Mouse (Mus musculus): Measurements from ENCODE around the gene Mast4. TPM values are rescaled to one million over a fixed set of nuclear protein-coding genes. Genes with fewer than 3 reads are reported as not detected.

Gene Mast4
- polyA plus RNA-seq, 1 experiment from 2014 or later, result 18.9 TPM

DNA sequence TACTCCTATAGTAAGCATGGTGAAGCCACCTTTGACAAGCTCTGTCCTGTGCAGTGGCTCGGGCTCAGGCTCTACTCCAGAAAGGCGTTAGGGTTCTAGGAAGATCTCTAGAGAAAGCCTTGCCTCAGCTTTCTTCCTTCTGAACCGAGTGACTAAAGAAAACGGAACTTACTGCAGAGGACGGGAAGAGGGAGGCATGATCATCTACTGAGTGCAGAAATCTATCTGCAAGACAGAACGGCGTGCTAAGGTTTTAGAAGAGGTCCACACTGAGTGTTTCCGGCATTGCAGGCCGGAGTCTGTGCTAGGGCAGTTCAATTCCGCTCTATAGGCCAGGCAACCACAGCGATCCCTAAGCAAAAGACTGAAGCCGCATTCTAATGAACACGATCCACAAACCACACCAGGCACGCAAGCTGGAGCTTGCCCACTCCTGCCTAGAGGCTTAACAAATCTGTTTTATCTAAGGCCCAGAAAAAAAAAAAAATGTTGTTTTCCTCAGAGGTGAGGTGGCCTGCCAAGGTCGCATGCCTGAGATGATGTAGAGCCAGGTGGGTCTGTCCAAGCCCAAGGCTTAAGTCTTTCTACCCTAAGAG, 445.3 kb downstream of the Mast4 start:
- H3K4me2 ChIP-seq (ENCODE audit: low read depth, severe bottlenecking), result no peak overlapping the region
- WGBS, result 84% methylated on average over 15 of the region's 15 CpGs

DNA sequence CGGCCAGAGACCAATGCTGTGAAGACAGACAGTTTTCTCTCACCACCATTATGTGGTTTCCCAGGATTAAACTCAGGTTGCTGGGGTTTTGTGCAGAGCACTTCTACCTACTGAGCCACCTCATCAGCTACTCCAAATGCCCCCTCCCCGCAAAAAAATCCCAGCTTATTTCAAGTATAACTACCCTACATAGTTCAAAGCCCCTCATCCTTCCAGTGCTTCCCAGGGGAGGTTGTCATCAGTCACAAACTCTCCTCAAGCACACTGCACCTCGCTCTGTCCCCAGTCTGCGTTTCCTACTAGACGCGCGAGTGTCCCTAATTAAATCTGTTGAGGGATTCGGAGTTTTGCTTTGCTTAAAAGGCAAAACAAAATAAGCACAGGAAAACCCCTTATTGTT, 446.1 kb downstream of the Mast4 start:
- Histone ChIP-seq H3K9ac (ENCODE audit: low read length) (no peak overlapping the region), H3K4me1 (ENCODE audit: control insufficient read depth, insufficient read depth, low read length) (no peaks in the 10 kb centered on the region), H3K27me3 (ENCODE audit: control insufficient read depth, insufficient read depth, low read length) (no peaks in the 10 kb centered on the region), H3K27ac (replicated peaks; ENCODE audit: low read depth, low read length) (no peak overlapping the region), H3K4me3 (ENCODE audit: low read depth, low read length) (no peak overlapping the region), H3K4me2 (ENCODE audit: low read depth, severe bottlenecking) (no peak overlapping the region), H3K36me3 (ENCODE audit: control insufficient read depth, insufficient read depth, low read length) (no peaks in the 10 kb centered on the region), H3K9me3 (ENCODE audit: control insufficient read depth, low read length) (no peaks in the 10 kb centered on the region)
- WGBS, result 85% methylated on average over 8 of the region's 8 CpGs
- DNase-seq (ENCODE audit: low spot score), result no peak
- ATAC-seq (ENCODE audit: insufficient number of reproducible peaks, low FRiP score, low TSS enrichment, low read depth), result no peak

More for the DNA sequence above, 445.3 kb downstream of the Mast4 start:
- Histone ChIP-seq H3K27ac (replicated peaks; ENCODE audit: low read depth, low read length) (no peak overlapping the region), H3K4me1 (ENCODE audit: control insufficient read depth, insufficient read depth, low read length) (0 out of 2 replicates have a peak, but pooled peaks cover 2% of the 10 kb centered on the region), H3K9me3 (ENCODE audit: control insufficient read depth, low read length) (no peaks in the 10 kb centered on the region), H3K27me3 (ENCODE audit: control insufficient read depth, insufficient read depth, low read length) (no peaks in the 10 kb centered on the region), H3K9ac (ENCODE audit: low read length) (no peak overlapping the region), H3K4me3 (ENCODE audit: low read depth, low read length) (no peak overlapping the region), H3K36me3 (ENCODE audit: control insufficient read depth, insufficient read depth, low read length) (no peaks in the 10 kb centered on the region)
- ATAC-seq (ENCODE audit: insufficient number of reproducible peaks, low FRiP score, low TSS enrichment, low read depth), result no peak
- DNase-seq (ENCODE audit: low spot score), result no peak

DNA sequence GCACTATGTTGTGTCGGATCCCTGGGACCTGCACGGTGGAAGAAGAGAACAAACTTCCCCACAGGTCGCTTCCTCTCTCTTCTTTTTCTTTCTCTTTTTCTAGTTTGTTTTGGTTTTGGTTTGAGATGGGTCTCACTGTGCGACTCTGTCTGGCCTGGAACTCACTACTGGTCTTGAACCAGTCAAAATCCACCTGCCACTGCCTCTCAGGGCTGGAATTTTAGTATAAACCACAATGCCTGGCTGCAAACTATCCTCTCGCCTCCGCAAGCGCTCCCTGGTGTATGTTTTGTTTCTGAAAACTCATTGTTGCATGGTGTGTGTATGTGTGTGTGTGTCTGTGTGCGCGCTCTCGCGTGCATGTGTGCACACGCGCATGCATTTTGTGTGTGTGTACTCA, 446.8 kb downstream of the Mast4 start:
- Histone ChIP-seq H3K4me2 (ENCODE audit: low read depth, severe bottlenecking) (no peak overlapping the region), H3K27me3 (ENCODE audit: control insufficient read depth, insufficient read depth, low read length) (no peaks in the 10 kb centered on the region), H3K4me3 (ENCODE audit: low read depth, low read length) (no peak overlapping the region), H3K36me3 (ENCODE audit: control insufficient read depth, insufficient read depth, low read length) (no peaks in the 10 kb centered on the region), H3K9ac (ENCODE audit: low read length) (no peak overlapping the region), H3K4me1 (ENCODE audit: control insufficient read depth, insufficient read depth, low read length) (no peaks in the 10 kb centered on the region), H3K9me3 (ENCODE audit: control insufficient read depth, low read length) (no peaks in the 10 kb centered on the region), H3K27ac (replicated peaks; ENCODE audit: low read depth, low read length) (no peak overlapping the region)
- DNase-seq (ENCODE audit: low spot score) (no peak), ATAC-seq (ENCODE audit: insufficient number of reproducible peaks, low FRiP score, low TSS enrichment, low read depth) (no peak)
- WGBS, result 95% methylated on average over 13 of the region's 13 CpGs

- ATAC-seq (ENCODE audit: insufficient number of reproducible peaks, low FRiP score, low TSS enrichment, low read depth) (no peak), DNase-seq (ENCODE audit: low spot score) (no peak)
- Histone ChIP-seq H3K4me1 (ENCODE audit: control insufficient read depth, insufficient read depth, low read length) (no peaks in the 10 kb centered on the region), H3K9me3 (ENCODE audit: control insufficient read depth, low read length) (no peaks in the 10 kb centered on the region), H3K36me3 (ENCODE audit: control insufficient read depth, insufficient read depth, low read length) (no peaks in the 10 kb centered on the region), H3K27me3 (ENCODE audit: control insufficient read depth, insufficient read depth, low read length) (no peaks in the 10 kb centered on the region), H3K4me3 (ENCODE audit: low read depth, low read length) (no peak overlapping the region), H3K9ac (ENCODE audit: low read length) (no peak overlapping the region), H3K4me2 (ENCODE audit: low read depth, severe bottlenecking) (no peak overlapping the region), H3K27ac (replicated peaks; ENCODE audit: low read depth, low read length) (no peak overlapping the region)
- 87% methylated on average over 8 of the region's 8 CpGs for WGBS
These were observed 447.5 kb downstream of the Mast4 start for GRCm38 (mm10) chr13:102886788-102887187.

GRCm38 (mm10) chr13:102886147-102886546, 448.1 kb downstream of the Mast4 start:
- no peak overlapping the region for H3K4me2 ChIP-seq (ENCODE audit: low read depth, severe bottlenecking)
- WGBS, result 90% methylated on average over 4 of the region's 4 CpGs
- DNase-seq (ENCODE audit: low spot score), result no peak
- H3K9me3 ChIP-seq (ENCODE audit: control insufficient read depth, low read length), result no peaks in the 10 kb centered on the region
- H3K36me3 ChIP-seq (ENCODE audit: control insufficient read depth, insufficient read depth, low read length), result no peaks in the 10 kb centered on the region
- no peaks in the 10 kb centered on the region for H3K4me1 ChIP-seq (ENCODE audit: control insufficient read depth, insufficient read depth, low read length)
- no peaks in the 10 kb centered on the region for H3K27me3 ChIP-seq (ENCODE audit: control insufficient read depth, insufficient read depth, low read length)
- H3K4me3 ChIP-seq (ENCODE audit: low read depth, low read length), result no peak overlapping the region
- H3K9ac ChIP-seq (ENCODE audit: low read length), result no peak overlapping the region
- no peak overlapping the region for H3K27ac ChIP-seq (replicated peaks; ENCODE audit: low read depth, low read length)
- no peak for ATAC-seq (ENCODE audit: insufficient number of reproducible peaks, low FRiP score, low TSS enrichment, low read depth)

DNA sequence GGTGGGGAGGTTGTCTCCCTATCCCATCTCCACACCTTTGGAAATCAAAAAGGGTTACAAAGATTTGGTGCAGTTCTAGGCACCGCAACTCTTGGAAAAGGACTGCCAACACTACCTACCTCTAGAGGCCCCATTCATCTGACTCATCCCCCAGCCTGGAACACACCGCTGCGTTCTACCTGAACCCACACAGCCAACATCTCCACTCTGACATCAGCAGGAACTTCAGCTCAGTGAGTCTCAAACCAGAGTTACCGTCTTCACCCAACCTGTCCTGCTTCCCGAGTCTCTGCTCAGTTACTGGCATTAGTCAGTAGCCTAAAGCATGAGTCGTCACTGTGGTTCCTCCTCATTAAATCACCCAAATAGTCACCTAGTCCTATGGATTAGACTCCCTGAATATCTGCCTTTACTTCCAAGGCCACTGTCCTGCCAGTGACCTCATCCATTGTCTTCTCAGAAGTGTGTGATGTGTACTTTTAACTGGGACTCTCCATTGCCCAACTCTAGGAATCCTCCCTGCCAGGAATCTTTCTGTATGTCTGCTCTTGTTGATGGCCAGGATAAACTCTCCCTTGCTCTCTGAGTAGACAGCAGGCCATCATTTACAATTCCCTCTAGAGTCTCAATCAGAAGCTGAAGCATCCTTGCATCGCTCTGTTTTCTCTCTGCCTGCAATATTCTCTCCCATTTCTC, 453.8 kb downstream of the Mast4 start:
- WGBS, result 86% methylated on average over 7 of the region's 7 CpGs
- Histone ChIP-seq H3K4me2 (ENCODE audit: low read depth, severe bottlenecking) (no peak overlapping the region), H3K4me3 (ENCODE audit: low read depth, low read length) (no peak overlapping the region), H3K9me3 (ENCODE audit: control insufficient read depth, low read length) (no peaks in the 10 kb centered on the region), H3K4me1 (ENCODE audit: control insufficient read depth, insufficient read depth, low read length) (no peaks in the 10 kb centered on the region), H3K27ac (replicated peaks; ENCODE audit: low read depth, low read length) (no peak overlapping the region), H3K27me3 (ENCODE audit: control insufficient read depth, insufficient read depth, low read length) (no peaks in the 10 kb centered on the region), H3K36me3 (ENCODE audit: control insufficient read depth, insufficient read depth, low read length) (no peaks in the 10 kb centered on the region), H3K9ac (ENCODE audit: low read length) (no peak overlapping the region)
- DNase-seq (ENCODE audit: low spot score) (no peak), ATAC-seq (ENCODE audit: insufficient number of reproducible peaks, low FRiP score, low TSS enrichment, low read depth) (no peak)

- no peaks in the 10 kb centered on the region for H3K27me3 ChIP-seq (ENCODE audit: control insufficient read depth, insufficient read depth, low read length)
- no peaks in the 10 kb centered on the region for H3K36me3 ChIP-seq (ENCODE audit: control insufficient read depth, insufficient read depth, low read length)
- no peak overlapping the region for H3K4me3 ChIP-seq (ENCODE audit: low read depth, low read length)
- no peak overlapping the region for H3K27ac ChIP-seq (replicated peaks; ENCODE audit: low read depth, low read length)
- WGBS, result 38% methylated on average over 6 of the region's 6 CpGs
- H3K9me3 ChIP-seq (ENCODE audit: control insufficient read depth, low read length), result no peaks in the 10 kb centered on the region
- no peak for ATAC-seq (ENCODE audit: insufficient number of reproducible peaks, low FRiP score, low TSS enrichment, low read depth)
- no peaks in the 10 kb centered on the region for H3K4me1 ChIP-seq (ENCODE audit: control insufficient read depth, insufficient read depth, low read length)
- no peak for DNase-seq (ENCODE audit: low spot score)
- H3K4me2 ChIP-seq (ENCODE audit: low read depth, severe bottlenecking), result no peak overlapping the region
- H3K9ac ChIP-seq (ENCODE audit: low read length), result no peak overlapping the region
These were observed 455.7 kb downstream of the Mast4 start for GRCm38 (mm10) chr13:102878631-102879030.

- no peak for ATAC-seq (ENCODE audit: insufficient number of reproducible peaks, low FRiP score, low TSS enrichment, low read depth)
- Histone ChIP-seq H3K4me1 (ENCODE audit: control insufficient read depth, insufficient read depth, low read length) (no peaks in the 10 kb centered on the region), H3K4me2 (ENCODE audit: low read depth, severe bottlenecking) (no peak overlapping the region)
These were observed 456.5 kb downstream of the Mast4 start for GRCm38 (mm10) chr13:102877766-102878325.

More at GRCm38 (mm10) chr13:102877766-102878325, 456.5 kb downstream of the Mast4 start:
- H3K27me3 ChIP-seq (ENCODE audit: control insufficient read depth, insufficient read depth, low read length), result no peaks in the 10 kb centered on the region
- H3K36me3 ChIP-seq (ENCODE audit: control insufficient read depth, insufficient read depth, low read length), result no peaks in the 10 kb centered on the region
- H3K27ac ChIP-seq (replicated peaks; ENCODE audit: low read depth, low read length), result no peak overlapping the region
- no peak overlapping the region for H3K9ac ChIP-seq (ENCODE audit: low read length)
- no peak for DNase-seq (ENCODE audit: low spot score)
- H3K9me3 ChIP-seq (ENCODE audit: control insufficient read depth, low read length), result no peaks in the 10 kb centered on the region
- no peak overlapping the region for H3K4me3 ChIP-seq (ENCODE audit: low read depth, low read length)
- WGBS, result 86% methylated on average over 12 of the region's 12 CpGs
